Mouse (Mus musculus) limb, embryonic 14.5 days (tissue): ENCODE measurements around the gene Notch2. TPM values are rescaled to one million over a fixed set of nuclear protein-coding genes. Genes with fewer than 3 reads are reported as not detected.

Source experiments
- ATAC-seq: fragments of 200-750 bp; cut with Nextera tagmentation; 2 replicates; pipeline ENCODE4 v1.8.0; 2017; ENCODE audit warnings: low read depth, moderate number of reproducible peaks, moderate TSS enrichment; ENCODE audit not compliant: low FRiP score
- DNase-seq: peaks from one replicate; pipeline ENCODE4 v3.0.0-alpha.2; 2015; ENCODE audit warnings: low spot score
- H3K27ac ChIP-seq: fragments of 300-500 bp; sonication (generic); replicated peaks from 2 replicates; pipeline ENCODE4 v1.5.1; 2014; ENCODE audit warnings: low read depth, mild to moderate bottlenecking, low read length, moderate library complexity, mixed read lengths
- H3K27me3 ChIP-seq: fragments of 300-500 bp; sonication (generic); 2 replicates; pipeline ENCODE4 v1.6.1; 2014; ENCODE audit warnings: low read length, mixed read lengths; ENCODE audit not compliant: control insufficient read depth, insufficient read depth
- H3K36me3 ChIP-seq: fragments of 300-500 bp; sonication (generic); 2 replicates; pipeline ENCODE4 v1.6.1; 2014; ENCODE audit warnings: mild to moderate bottlenecking, low read length, moderate library complexity, mixed read lengths; ENCODE audit not compliant: control insufficient read depth, insufficient read depth
- H3K4me1 ChIP-seq: fragments of 300-500 bp; sonication (generic); 2 replicates; pipeline ENCODE4 v1.6.1; 2014; ENCODE audit warnings: antibody characterized with exemption, low read length, mixed read lengths; ENCODE audit not compliant: control insufficient read depth, insufficient read depth
- H3K4me2 ChIP-seq: fragments of 300-500 bp; sonication (generic); replicated peaks from 2 replicates; pipeline ENCODE4 v1.6.1; 2014; ENCODE audit warnings: low read depth, mild to moderate bottlenecking, low read length, moderate library complexity; ENCODE audit not compliant: severe bottlenecking
- H3K4me3 ChIP-seq: fragments of 300-500 bp; sonication (generic); replicated peaks from 2 replicates; pipeline ENCODE4 v1.5.1; 2014; ENCODE audit warnings: low read length
- H3K9ac ChIP-seq: fragments of 300-500 bp; sonication (generic); 2 replicates; pipeline ENCODE4 v1.6.1; 2014; ENCODE audit warnings: mild to moderate bottlenecking, low read depth, low read length, moderate library complexity; ENCODE audit not compliant: severe bottlenecking
- H3K9me3 ChIP-seq: fragments of 300-500 bp; sonication (generic); 2 replicates; pipeline ENCODE4 v1.6.1; 2016; ENCODE audit warnings: low read length; ENCODE audit not compliant: control insufficient read depth
- POLR2A ChIP-seq: fragments of 200-500 bp; IDR thresholded peaks from 2 replicates; pipeline ENCODE4 v1.8.0; 2012; ENCODE audit warnings: inconsistent platforms, mild to moderate bottlenecking, moderate library complexity, borderline replicate concordance; ENCODE audit not compliant: insufficient read depth, insufficient read length; ENCODE audit errors: extremely low read depth
- WGBS: fragments of 180-500 bp; shearing (Covaris S2); extraction: QIAGEN DNeasy Blood & Tissue Kit; methylation state at CpG from one replicate; pipeline ENCODE4 v1.1.7; 2014; 5-methylcytosine and 5-hydroxymethylcytosine counted together
- polyA plus RNA-seq, 2 experiments: library from polyadenylated mRNA; depleted of rRNA in 1 of 2; stranded (reverse) in 1 of 2; unstranded in 1 of 2; fragments of >200 nt; fragmentation: Nextera tagmentation in 1 of 2; extraction: Ambion mirVana in 1 of 2; gene quantifications; 2 replicates each; pipeline versions ENCODE4 v1.2.1 to v1.2.3; 2012 to 2014

Gene Notch2
- polyA plus RNA-seq, 2 experiments: 38.7 to 48.5 TPM

GRCm38 (mm10) chr3:98051407-98051968, 38.2 kb downstream of the Notch2 start:
- peaks cover 47% of the 10 kb centered on the region for H3K4me1 ChIP-seq
- H3K9ac ChIP-seq: no peak overlapping the region
- H3K36me3 ChIP-seq: peaks cover 3% of the 10 kb centered on the region; the same call in 1 of the 2 replicates
- no peaks in the 10 kb centered on the region for H3K9me3 ChIP-seq
- 41% methylated on average over 16 of the region's 16 CpGs for WGBS
- no peak overlapping the region for H3K4me2 ChIP-seq
- TF ChIP-seq POLR2A: no peak
- DNase-seq (no peak), ATAC-seq (no peak)
- H3K27me3 ChIP-seq: no peaks in the 10 kb centered on the region
- no peak overlapping the region for H3K4me3 ChIP-seq
- H3K27ac ChIP-seq: no peak overlapping the region

GRCm38 (mm10) chr3:98052507-98053430, 39.4 kb downstream of the Notch2 start:
- Histone ChIP-seq H3K4me1 (peaks cover 48% of the 10 kb centered on the region), H3K27me3 (no peaks in the 10 kb centered on the region), H3K9ac (no peak overlapping the region), H3K27ac (no peak overlapping the region), H3K4me2 (no peak overlapping the region), H3K9me3 (no peaks in the 10 kb centered on the region), H3K36me3 (peaks cover 3% of the 10 kb centered on the region; the same call in 1 of the 2 replicates), H3K4me3 (no peak overlapping the region)
- ATAC-seq (no peak), DNase-seq (no peak)
- no peak for TF ChIP-seq POLR2A
- 82% methylated on average over 16 of the region's 16 CpGs for WGBS

- no peak for TF ChIP-seq POLR2A
- H3K9me3 ChIP-seq: no peaks in the 10 kb centered on the region
- no peak overlapping the region for H3K4me2 ChIP-seq
- no peak for DNase-seq
- H3K9ac ChIP-seq: no peak overlapping the region
- peaks cover 52% of the 10 kb centered on the region for H3K4me1 ChIP-seq
- no peaks in the 10 kb centered on the region for H3K27me3 ChIP-seq
- WGBS: 58% methylated on average over 1 of the region's 1 CpGs
- H3K27ac ChIP-seq: no peak overlapping the region
- H3K4me3 ChIP-seq: no peak overlapping the region
- ATAC-seq: no peak
- peaks cover 7% of the 10 kb centered on the region; the same call in 1 of the 2 replicates for H3K36me3 ChIP-seq
Observed at GRCm38 (mm10) chr3:98053817-98054216, 40.5 kb downstream of the Notch2 start.

GRCm38 (mm10) chr3:98054334-98055007, 41.1 kb downstream of the Notch2 start:
- Histone ChIP-seq H3K4me3 (no peak overlapping the region), H3K36me3 (peaks cover 8% of the 10 kb centered on the region; the same call in 1 of the 2 replicates), H3K4me1 (peaks cover 56% of the 10 kb centered on the region), H3K9ac (no peak overlapping the region), H3K9me3 (no peaks in the 10 kb centered on the region), H3K27me3 (no peaks in the 10 kb centered on the region), H3K4me2 (no peak overlapping the region), H3K27ac (no peak overlapping the region)
- 83% methylated on average over 8 of the region's 8 CpGs for WGBS
- DNase-seq (no peak), ATAC-seq (no peak)
- no peak for TF ChIP-seq POLR2A

- peaks cover 58% of the 10 kb centered on the region for H3K4me1 ChIP-seq
- no peak for DNase-seq
Observed at GRCm38 (mm10) chr3:98055008-98055345, 41.6 kb downstream of the Notch2 start.

More at GRCm38 (mm10) chr3:98055008-98055345, 41.6 kb downstream of the Notch2 start:
- Histone ChIP-seq H3K4me3 (no peak overlapping the region), H3K4me2 (no peak overlapping the region), H3K9ac (no peak overlapping the region), H3K27ac (no peak overlapping the region), H3K27me3 (no peaks in the 10 kb centered on the region), H3K36me3 (peaks cover 8% of the 10 kb centered on the region; the same call in 1 of the 2 replicates), H3K9me3 (no peaks in the 10 kb centered on the region)
- no peak for TF ChIP-seq POLR2A
- ATAC-seq: no peak
- 76% methylated on average over 6 of the region's 6 CpGs for WGBS
